Mouse (Mus musculus) bone marrow macrophage, adult 2 months (primary cell): ENCODE results near the gene Ube2n. TPM values are rescaled to one million over a fixed set of nuclear protein-coding genes. Genes with fewer than 3 reads are reported as not detected.

ENCODE experiments used
- H3K27ac ChIP-seq: 2 replicates; pipeline ENCODE4 v1.5.1; 2012; ENCODE audit warnings: low read depth, low read length; ENCODE audit not compliant: insufficient read depth
- H3K4me1 ChIP-seq: 2 replicates; pipeline ENCODE4 v1.6.1; 2012; ENCODE audit warnings: low read length; ENCODE audit not compliant: control insufficient read depth, insufficient read depth
- H3K4me3 ChIP-seq: 2 replicates; pipeline ENCODE4 v1.5.1; 2012; ENCODE audit warnings: mild to moderate bottlenecking, low read length, moderate library complexity; ENCODE audit not compliant: insufficient read depth
- CTCF ChIP-seq: IDR thresholded peaks from 2 replicates; pipeline ENCODE4 v1.5.1; 2012; ENCODE audit warnings: low read depth, mild to moderate bottlenecking, low read length, moderate library complexity
- POLR2A ChIP-seq: IDR thresholded peaks from 2 replicates; pipeline ENCODE4 v1.6.1; 2012; ENCODE audit warnings: mild to moderate bottlenecking, low read depth, low read length, borderline replicate concordance
- polyA plus RNA-seq: library from polyadenylated mRNA; stranded (reverse); fragments of >200 nt; gene quantifications from 2 replicates; pipeline ENCODE4 v1.2.4, GENCODE M21; 2012; ENCODE audit not compliant: missing spikeins, insufficient read depth, insufficient read length

Ube2n gene
- polyA plus RNA-seq, 1 experiment = 116 TPM

DNA sequence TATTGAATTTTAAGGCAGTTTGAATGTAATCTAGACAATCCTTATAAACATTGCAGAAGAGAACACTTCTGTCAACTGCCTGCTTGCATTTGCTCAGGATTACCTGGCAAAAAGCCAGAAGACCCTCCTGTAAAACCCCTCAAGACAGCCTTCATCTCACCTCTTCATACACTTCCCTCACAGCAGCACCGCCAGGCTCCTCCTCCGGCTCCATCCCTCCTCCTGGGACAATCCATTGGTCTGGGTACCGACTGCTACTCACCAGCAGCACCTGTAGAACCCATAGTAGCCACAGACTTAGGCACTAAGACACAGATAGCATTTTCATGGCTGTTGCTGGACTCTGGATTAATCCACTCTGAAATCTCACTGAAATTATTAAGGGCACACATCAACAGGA is 37.4 kb downstream of the Ube2n start:
- H3K27ac ChIP-seq = no peak overlapping the region
- H3K4me1 ChIP-seq = peaks cover 10% of the 10 kb centered on the region
- TF ChIP-seq CTCF = no peak
- no peak for TF ChIP-seq POLR2A
- H3K4me3 ChIP-seq = no peak overlapping the region

DNA sequence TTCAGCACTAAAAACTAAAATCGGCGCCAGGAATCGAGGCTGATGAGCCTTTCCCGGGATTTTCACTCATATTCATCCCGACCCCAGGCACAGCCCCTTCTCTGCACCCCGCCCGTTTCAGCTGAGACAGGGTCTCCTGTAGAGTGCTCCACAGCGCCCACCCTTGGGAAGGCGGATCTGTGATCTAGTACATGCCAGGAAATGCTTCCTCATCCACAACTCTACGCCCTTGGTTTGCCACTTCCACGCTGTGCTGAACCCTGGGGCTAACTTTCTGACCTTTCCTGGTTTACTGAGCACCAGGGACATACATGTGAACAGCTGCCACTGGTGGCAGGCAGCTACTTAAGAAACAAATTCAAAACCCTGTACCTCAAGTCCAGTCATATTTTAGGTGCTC is 40.9 kb downstream of the Ube2n start:
- Histone ChIP-seq H3K4me3 (no peak overlapping the region), H3K4me1 (no peaks in the 10 kb centered on the region), H3K27ac (no peak overlapping the region)
- TF ChIP-seq CTCF = no peak
- no peak for TF ChIP-seq POLR2A

DNA sequence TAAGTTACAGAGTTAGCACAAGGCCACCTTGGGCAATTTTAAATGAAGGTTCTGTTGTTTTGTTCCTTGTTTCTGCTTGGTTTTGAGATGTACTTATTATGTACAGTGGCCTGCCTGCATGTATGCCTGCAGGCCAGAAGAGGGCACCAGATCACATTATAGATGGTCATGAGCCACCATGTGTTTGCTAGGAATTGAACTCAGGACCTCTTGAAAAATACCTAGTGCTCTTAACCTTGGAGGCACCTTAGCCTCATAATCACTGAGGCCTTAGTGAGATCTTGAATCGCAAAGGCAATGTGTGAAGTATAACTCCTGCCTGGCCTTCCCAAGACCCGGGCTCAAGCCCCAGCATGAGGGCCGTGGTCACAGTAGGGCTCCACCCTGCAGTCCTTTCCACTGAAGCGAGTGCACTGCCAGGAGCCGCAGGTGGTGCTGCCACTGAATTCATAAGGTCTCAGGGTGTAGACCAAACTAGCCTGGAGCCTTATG is 42.4 kb downstream of the Ube2n start:
- Histone ChIP-seq H3K4me3 (no peak overlapping the region), H3K4me1 (peaks cover 6% of the 10 kb centered on the region), H3K27ac (no peak overlapping the region)
- TF ChIP-seq POLR2A = no peak
- TF ChIP-seq CTCF = peak; percentile 19; the same call in 1 of the 2 replicates

DNA sequence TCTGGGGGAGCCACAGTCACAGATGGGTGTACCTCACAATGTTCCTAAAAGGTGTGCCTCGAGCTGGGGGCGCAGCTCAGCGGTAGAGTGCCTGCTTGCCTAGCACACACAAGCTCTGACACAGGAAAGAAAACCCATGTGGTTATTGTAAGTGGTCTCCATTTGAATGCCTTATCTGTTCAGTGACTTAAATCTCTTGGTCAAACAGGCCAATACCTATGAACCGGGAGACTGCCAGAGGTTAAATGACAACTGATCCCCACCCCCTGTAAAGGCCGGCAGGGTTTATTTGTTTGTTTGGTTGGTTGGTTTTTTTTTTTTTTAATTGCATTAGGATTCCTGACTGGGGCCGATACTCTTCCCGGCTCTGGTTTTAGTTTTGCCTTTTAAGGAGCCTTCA is 44.5 kb downstream of the Ube2n start:
- Histone ChIP-seq H3K4me3 (no peak overlapping the region), H3K4me1 (peaks cover 8% of the 10 kb centered on the region), H3K27ac (no peak overlapping the region)
- no peak for TF ChIP-seq POLR2A
- TF ChIP-seq CTCF = no peak

DNA sequence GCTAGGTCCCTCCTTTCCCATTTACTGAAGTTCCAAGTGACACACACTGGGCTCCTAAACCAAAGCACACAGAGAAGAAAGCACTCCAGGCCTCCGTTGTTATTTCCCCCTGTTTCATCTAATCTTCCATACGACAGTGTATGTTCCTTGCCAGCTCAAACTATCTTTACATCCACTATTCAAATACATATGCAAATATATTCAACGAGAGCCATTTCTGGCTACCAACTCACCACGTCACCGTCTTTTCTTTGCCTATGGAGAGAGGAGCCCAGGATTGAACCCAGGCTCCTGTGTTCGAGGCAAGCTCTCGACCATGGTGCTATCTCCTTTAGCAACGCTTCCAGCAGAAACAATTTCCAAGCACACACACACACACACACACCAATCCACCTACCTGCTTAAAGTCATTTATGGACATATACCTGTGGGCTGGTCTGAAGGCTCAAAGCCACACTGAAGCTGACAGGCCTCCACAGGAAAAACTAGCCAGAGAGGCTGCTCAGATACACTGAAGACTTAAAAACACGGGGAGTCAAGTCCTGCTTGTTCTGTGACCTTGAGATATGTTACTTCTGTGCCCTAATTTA is 45.5 kb downstream of the Ube2n start:
- TF ChIP-seq POLR2A (no peak), CTCF (no peak)
- no peak overlapping the region for H3K4me3 ChIP-seq
- H3K4me1 ChIP-seq = peaks cover 14% of the 10 kb centered on the region
- H3K27ac ChIP-seq = no peak overlapping the region

DNA sequence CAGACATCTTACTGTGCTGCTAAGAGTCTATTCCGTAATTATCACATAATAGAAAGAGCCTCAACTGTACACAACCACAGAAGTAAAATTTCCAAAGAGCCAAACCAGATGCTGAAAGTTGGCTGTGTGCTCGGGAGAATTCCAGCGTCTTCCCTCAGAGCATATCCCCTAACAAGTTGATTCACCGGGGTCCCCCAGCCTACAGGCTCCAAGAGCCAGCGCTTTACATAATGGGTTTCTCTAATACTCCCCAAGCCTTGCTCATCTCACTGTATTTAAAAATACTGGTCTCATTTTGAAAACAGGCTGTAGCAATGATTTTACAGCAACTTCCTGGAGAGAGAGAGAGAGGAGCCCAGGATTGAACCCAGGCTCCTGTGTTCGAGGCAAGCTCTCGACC is 46.7 kb downstream of the Ube2n start:
- TF ChIP-seq POLR2A (no peak), CTCF (no peak)
- Histone ChIP-seq H3K4me1 (peaks cover 14% of the 10 kb centered on the region), H3K4me3 (no peak overlapping the region), H3K27ac (no peak overlapping the region)

DNA sequence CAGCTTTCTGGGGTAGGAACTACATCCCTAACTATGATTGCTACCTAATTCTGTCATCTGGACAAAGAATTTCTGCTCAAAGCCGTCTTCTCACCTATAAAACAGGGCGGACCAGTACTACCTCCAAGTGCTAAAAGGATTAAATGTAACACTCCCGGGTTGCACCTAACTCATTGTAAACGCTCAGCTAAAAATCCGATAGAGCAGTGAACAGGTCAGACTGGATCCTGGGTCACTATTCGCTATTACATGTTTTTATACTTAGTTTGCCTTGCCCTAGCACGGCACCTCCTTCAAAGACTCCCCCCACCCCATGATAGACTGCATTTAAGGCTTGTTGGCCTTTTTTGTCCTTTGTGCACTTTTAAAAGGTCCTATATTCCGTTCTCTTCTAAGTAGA is 47.5 kb downstream of the Ube2n start:
- TF ChIP-seq CTCF (no peak), POLR2A (no peak)
- H3K27ac ChIP-seq = no peak overlapping the region
- H3K4me1 ChIP-seq = peaks cover 14% of the 10 kb centered on the region
- H3K4me3 ChIP-seq = peak overlapping the region; percentile 84

DNA sequence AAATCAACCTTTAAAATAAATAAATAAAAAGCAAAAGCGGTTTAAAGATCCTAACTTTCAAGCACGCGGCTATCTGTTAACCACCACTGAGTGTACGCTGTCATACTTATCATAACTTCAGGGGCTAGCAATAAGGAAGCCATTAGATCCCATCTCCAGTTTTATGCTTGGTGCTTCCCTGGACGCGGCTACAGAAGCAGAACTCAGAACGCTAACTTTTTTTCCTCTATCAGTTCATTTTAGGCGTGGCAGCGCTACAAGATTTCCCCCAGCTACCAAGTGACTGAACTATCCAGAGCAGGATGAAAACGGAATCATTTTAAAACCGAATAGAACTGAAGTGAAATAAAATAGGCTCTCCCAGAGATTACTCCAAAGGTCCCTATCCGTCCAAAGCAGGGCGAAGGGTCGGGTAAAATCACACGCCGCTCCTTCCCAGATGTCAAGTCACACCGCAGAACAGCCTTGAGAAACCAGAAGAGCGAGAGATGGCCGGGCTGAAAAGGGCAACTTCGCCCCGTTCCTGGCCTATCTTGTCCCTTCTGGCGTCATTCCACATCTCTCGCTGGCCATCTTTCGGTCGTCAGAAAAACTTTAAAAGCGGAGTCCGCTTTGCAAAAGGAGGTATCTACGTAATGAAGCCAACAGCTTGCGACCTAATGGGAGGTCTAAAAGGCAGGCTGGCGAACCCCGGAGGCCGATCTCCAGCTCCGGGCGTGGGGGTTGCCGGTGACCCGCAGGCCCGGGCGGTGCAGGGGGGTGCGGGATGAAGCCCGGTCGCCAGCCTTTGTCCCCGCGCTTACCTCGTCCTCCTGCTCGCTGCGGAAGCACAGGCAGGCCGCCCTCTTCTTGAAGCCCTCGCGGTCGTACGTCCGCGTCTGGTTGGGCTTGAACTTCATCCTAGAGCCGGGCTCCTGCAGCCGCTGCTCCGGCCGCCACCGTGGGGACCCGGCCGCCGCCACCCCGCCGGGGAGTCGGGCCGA is 48.2 kb downstream of the Ube2n start:
- peaks cover 14% of the 10 kb centered on the region for H3K4me1 ChIP-seq
- peak overlapping the region; percentile 84 for H3K4me3 ChIP-seq
- TF ChIP-seq CTCF (no peak), POLR2A (no peak)
- peak overlapping the region; percentile 39 for H3K27ac ChIP-seq

DNA sequence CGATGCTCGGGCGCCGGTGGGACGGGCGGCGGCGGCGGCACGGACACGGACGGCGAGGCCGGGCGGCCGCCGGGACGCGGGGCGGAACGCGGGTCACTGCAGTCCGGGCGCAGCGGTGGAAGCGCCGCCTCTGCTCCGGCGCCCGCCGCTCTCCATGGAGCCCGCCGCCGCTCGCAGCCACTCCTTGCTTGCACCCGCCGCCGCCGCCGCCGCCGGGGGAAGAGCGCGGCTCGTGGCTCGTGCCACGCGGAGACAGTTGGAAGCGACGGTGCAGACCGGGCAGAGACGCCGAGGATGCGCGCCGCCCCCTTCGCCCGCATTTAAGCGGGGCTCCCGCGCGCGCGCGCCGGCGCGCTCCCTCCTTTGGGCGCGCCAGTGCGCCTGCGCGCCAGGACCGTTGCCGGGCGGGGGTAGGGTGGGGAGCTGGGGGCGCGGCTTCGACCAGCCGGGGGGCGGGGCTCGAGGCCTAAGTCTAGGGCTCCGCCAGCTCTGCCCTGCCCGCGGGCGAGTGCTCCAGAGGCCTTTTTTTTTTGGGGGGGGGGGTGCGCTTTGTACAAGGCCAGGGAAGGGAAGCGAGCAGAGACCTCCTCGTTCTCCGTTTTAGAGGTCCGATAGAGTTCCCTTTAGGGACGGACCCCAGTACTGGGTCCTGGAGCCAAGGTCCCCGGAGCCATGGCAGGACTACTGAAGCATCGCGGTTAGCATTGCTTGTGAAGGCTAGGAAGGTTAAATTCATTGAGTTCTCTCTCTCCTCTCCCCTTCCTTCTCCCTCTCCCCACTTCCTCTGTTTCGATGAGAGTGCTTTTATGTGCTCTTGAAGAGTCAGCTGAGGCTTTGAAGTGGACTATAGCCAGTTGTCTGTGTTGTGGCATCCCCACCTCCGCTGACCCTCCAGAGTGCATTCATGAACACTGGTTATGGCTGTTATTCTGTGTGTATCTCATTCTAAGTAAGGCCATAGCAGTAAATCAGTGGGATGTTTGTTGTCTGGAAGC is 49.2 kb downstream of the Ube2n start, which contains the start of gene Nudt4:
Gene Nudt4 (minus strand): TSS at position 296 of the 995 bp plus-strand sequence.
- H3K4me1 ChIP-seq = peaks cover 14% of the 10 kb centered on the region
- peak within 1 kb of the TSS; percentile 39 for H3K27ac ChIP-seq
- TF ChIP-seq CTCF (no peak), POLR2A (no peak)
- H3K4me3 ChIP-seq = peak within 1 kb of the TSS; percentile 84
